Mouse (Mus musculus): ENCODE results near the gene Cwc27.

GRCm38 (mm10) chr13:104622102-104622743 is 194.7 kb downstream of the Cwc27 start:
- no peak for TF ChIP-seq POLR2A (IDR thresholded peaks at IDR 0.05; ENCODE audit: insufficient read length, low read depth)
- TF ChIP-seq MAX (IDR thresholded peaks at IDR 0.05; ENCODE audit: low read depth) = no peak
- TF ChIP-seq MYOD1 (IDR thresholded peaks at IDR 0.05; ENCODE audit: control insufficient read depth in 1 of 3, insufficient read length in 2 of 3, low read depth in 2 of 3) = no peak
- no peak for TF ChIP-seq TCF12 (IDR thresholded peaks at IDR 0.05; ENCODE audit: insufficient read depth, poor library complexity, severe bottlenecking)
- TF ChIP-seq POLR2AphosphoS2 (IDR thresholded peaks at IDR 0.05; ENCODE audit: insufficient read length, low read depth) = no peak
- peak; percentile 46 for TF ChIP-seq USF1 (IDR thresholded peaks at IDR 0.05; ENCODE audit: low read depth)
- TF ChIP-seq CEBPB (IDR thresholded peaks at IDR 0.05; ENCODE audit: insufficient read depth, poor library complexity, severe bottlenecking) = no peak
- TF ChIP-seq SRF (IDR thresholded peaks at IDR 0.05; ENCODE audit: control insufficient read depth, insufficient read length, low read depth) = no peak
- TF ChIP-seq E2F4 (IDR thresholded peaks at IDR 0.05; ENCODE audit: insufficient read depth) = no peak
- no peak for TF ChIP-seq TCF3 (IDR thresholded peaks at IDR 0.05; ENCODE audit: insufficient read length, low read depth)
